Mouse (Mus musculus): ENCODE measurements around the gene Gper1.

- TF ChIP-seq CTCF (IDR thresholded peaks at IDR 0.05; ENCODE audit: borderline replicate concordance, control insufficient read depth, extremely low read depth, insufficient read depth, low read length, poor library complexity) (no peak), POLR2A (IDR thresholded peaks at IDR 0.05; ENCODE audit: control insufficient read depth, extremely low read depth, insufficient read depth, low read length, poor library complexity) (no peak)
Observed at GRCm38 (mm10) chr5:139403692-139404260, 19.2 kb upstream of the Gper1 start.
